Mouse (Mus musculus) spleen, postnatal 14 days (tissue): ENCODE measurements around the gene Calr.

ENCODE experiments used
- DNase-seq, 2 experiments: peaks; one replicate each; pipeline ENCODE4 v3.0.0; 2021 to 2022; ENCODE audit warnings: low spot score in 2 of 2

Gene Calr

DNA sequence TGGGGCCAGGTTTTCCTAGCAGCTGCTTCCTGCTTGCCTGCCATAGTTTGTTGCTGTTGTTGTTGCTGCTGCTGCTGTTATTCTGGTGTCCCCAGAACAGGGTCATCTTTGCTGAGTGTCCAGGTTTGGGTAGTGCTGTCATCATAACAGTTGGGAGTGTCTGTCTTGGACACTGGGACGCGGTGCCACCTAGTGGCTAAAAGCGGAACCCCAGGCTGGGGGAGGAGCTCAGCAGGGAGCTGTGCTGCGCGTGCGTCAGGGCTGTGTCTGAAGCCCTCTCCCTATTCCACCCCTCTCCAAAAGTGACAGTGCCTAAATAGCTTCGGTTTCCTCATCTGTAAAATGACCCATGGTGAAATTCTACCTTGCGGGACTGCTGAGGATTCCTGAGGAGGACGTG lies 31.2 kb downstream of the Calr start:
- DNase-seq: peak; percentile 94 to 98

DNA sequence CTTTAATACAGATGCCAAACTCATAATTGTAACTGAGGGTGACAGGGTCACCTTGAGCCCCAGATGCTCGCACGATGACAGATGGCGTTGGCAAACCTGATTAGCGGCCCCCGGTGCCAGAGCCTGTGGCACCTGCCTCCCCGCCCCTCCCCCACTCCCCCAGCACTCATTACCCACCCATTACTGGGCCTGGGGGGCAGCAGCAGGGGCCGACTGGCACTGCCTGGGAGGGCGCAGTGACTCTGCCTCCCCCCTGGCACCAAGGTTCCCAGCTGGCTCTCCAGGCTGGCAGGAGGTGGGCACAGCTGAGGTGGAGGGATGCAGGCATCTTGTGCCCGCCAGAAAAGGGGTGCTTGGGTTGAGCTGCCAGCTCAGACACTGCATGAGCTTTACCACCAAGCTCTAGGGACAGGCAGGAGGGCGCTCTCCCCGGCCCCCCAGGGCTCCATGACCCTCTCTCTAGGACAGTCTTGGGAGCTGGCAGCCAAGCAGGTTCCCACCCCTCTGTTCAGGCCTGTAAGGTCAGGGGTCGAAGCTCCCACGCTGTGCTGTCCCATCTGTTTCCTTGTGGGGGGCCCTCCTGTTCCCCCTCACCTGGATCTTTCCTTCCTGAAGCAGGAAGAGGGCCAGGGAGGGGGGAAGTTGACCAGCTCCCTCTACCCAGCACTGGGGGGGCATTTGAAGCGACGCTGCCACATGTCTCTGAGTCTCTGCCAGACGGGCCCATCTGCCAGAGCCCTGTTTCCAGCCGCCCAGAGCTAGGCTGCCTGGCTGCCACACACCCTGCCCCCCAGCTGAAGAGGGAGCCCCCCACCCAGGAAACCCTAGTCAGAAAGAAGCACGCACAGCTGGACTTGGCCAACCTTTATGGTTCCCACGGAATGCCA lies 31.9 kb downstream of the Calr start:
- DNase-seq: no peak

DNA sequence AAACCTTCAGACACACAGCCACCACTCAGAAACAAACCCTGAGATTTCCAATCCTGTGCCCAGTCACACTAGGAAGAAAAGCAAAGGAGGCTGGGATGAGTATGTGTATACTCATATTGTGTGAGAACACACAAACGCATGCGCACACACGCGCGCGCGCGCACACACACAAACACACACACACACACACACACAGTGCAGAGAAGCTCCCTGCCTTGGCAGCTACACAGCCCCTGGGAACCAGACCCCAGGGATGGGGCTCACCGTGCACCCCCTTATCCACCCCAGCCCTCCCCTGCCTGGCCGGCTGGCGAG lies 32.5 kb downstream of the Calr start:
- no peak for DNase-seq

DNA sequence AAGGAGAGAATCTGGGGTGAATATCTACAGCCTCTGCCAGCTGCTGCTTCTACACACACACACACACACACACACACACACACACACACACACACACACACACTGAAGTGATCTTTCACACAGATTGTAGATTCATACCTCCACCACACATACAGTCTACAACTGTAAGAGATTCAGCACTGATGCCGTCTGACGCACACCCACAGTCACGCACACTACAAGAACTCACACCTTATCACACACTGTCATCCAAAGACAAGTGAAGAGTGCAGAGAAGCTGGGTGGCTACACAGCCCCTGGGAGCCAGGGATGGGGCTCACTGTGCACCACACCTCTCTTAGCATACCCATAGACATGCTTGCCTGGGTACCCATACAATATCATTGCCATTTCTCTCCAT lies 32.9 kb downstream of the Calr start:
- no peak for DNase-seq

DNA sequence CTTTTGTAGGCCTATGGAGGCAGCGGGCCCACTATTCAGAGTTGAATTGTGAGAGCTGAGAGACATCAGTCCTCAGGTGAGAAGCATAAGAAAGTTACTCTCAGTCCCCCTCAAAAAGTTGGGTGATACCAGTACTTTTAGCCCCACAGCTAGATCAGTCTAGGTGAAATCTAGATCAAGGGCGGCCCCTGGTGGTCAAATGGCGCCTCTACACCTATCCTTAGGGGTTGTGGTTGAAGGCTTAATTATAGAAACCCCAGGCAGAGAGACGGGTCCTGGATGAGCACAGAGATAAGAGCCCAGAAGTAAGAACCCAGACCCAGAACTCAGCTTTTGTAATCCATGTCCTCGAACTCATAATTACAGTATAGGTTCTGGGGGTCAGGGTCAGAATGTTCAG lies 33.7 kb downstream of the Calr start:
- DNase-seq: peak; percentile 72 to 85

DNA sequence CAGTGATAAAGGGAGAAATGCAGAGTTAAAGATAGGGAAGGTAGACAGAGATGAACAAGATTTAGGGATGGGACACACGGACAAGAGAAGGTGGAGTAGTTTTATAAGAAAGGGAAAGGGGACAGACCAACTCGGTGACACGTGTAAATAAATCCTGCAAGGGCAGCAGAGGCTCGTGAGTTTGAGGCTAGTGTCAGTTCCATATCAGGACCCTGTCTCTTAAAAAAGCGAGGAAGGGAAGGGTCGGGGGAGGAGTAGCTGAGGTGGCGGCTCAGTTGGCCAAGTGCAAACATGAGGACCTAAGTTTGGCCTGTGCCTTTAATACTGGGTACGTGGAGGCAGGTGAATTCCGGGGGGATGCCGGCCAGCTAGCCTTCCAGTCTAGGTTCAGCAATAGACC lies 35.4 kb downstream of the Calr start:
- DNase-seq: no peak

DNA sequence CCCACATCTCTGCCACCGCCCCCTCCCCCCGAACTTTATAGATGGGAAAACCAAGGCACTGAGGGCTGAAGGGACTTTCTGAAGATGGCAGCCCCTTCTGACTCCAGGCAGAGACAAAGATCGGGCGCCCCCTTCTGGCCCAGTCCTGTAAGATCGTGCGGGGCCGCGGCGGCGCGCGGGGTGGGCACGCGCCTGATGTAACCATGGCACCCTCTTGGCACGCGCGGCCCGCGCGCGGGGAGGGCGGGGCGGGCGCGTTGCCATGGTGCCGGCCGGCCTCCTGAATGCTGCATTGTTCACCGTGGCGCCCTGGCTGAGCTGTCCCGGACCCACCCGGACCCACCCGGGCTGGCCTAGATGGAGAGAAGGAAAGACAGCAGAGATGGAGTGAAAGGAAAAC lies 35.8 kb downstream of the Calr start:
- DNase-seq: peak; percentile 84 to 92

DNA sequence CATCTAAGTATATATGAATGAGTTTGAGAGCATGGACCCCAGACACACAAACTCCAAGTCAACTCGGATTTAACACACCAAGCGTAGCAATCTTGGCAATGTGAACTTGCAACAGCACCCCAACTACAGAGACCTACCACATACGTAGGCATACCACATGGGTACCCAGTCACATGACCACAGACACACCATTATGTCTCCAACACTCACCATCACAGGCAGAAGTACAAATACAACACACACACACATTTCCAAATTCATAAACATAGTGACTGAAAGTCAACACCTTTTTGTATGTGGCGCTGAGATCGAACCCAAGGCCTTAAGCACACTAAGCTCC lies 36.8 kb downstream of the Calr start:
- no peak for DNase-seq

DNA sequence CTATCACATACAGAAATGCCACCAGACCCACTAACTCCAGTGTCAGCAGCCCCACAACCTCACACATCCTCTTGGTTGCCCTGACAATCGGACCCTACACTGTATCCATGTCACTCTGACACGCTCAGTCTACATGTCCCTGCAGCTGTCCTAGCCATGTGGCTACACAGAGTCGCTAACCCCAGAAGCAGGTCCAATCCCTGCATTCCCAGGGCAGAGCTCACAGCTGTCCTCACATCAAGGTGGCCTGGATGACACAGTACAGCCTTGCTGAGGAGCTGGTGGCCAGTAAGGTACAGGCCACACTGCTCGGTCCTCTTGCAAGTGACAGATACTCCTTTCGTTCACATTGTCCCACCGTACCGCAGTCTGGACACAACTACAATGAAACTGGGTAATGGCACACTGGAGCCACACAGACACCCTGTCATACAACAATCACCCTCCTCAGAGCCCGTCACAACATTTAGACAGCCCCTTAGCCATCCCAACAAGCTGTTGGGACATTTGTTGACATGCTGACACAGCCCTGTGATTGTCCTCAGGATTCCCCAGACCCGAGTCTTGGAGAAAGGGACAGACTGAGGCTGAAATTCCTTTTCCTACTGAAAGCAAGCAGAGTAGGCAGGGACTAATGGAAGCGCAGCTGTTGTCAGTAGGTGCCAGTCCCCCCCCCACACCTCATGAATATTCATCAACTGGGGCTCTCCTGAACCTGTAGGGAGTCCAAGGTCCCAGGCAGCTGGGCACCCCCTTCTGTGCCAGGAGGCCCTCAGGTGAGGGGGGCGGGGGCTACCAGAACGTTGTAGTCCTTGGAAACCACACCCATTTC lies 37.4 kb downstream of the Calr start:
- DNase-seq: no peak

DNA sequence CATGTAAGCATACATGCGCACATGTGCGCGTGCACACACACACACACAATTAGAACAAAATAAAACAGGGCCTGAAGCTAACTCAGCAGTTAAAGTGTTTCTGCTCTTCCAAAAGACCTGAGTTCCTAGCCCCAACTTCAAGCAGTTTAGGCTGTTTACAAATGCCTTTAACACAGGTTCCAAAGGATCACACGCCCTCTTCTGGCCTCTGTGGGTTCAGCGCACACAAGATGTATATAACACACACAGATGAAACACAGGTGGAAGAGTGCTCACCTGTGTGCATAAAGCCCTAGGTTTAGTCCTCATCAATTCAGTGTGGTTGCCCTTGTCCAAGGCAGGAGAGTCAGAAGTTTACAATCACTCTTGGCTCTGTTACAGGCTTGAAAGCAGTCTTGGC lies 40.7 kb downstream of the Calr start:
- DNase-seq: no peak

DNA sequence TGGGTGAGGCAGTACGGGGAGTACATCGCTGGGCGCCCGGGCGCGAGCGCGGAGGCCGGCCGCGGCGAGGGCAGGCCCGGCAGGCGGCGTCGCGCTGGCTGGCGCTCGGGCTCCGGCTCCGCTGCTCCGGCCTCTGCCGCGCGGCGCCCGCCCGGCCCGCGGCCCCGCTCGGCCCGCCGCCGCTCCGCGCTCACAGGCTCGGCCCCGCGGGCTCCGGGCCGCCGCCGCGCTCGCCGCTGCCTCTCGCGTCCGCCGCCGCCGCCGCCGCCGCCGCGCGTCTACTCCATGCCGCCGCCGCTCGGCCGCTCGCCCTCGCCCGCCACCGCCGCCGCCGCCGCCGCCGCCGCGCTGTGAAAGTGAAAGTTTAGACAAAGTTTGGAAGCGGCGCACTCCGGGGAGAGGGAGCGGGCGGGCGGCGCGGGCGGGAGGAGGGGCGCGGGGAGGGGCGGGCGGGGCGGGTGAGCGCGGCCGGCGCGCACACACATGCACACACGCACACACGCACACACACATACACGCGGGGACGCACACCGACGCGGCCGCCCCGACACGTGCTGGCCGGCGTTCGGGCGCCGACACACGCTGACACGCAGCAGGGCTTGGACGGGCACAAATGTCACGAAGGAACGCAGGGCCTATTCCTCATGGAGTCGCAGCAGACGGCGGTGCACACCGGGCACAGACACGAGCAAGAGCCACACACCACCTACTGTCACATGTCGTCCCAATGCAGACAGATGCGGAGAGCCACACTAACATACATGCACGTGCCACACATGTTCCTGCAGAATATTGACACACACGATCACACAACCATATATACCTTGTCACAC lies 46.5 kb downstream of the Calr start, which contains the start of gene Nfix:
TSS of gene Nfix (minus strand) at position 346 of the 833 bp plus-strand sequence.
- peak in 1 of 2 experiments; percentile 62 for DNase-seq

DNA sequence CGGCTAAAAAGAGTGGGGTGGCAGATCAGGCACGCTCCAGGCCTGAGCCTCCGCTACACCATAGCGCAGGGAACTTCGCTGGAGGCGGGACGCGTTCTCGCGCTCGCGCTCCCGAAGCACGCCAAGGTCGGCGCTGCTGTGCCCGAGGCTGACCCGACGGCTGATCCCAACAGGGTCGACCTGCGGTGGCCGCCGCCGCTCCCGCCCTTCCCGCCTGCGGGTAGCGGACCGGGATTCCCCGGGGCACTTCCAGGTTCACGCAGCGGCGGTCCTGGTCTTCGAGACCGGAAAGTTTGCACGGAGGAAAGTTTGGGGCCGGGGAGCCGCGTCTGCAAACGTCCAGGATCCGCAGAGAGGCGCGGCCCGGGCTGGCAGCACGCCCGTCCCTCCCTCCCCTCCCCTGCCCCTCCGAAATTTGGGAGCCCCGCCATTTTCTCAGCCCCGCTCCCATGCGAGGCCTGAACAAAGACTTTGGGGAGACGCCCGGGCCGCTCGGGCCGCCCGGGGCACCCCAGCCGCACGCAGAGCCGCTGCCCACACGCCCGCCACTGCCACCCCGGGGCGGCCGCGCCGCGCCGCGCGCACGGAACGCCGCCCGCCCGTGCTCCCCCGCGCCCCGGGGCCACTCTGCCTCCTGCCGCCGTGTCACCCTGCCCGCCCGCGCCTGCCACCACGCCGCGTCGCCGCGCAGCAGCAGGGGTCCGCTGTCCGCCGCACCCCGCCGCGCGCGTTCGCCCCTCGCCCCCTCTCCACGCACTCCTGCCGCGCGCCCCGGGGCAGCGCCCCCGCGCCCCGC lies 47.4 kb downstream of the Calr start:
- DNase-seq: peak; percentile 40 to 42

DNA sequence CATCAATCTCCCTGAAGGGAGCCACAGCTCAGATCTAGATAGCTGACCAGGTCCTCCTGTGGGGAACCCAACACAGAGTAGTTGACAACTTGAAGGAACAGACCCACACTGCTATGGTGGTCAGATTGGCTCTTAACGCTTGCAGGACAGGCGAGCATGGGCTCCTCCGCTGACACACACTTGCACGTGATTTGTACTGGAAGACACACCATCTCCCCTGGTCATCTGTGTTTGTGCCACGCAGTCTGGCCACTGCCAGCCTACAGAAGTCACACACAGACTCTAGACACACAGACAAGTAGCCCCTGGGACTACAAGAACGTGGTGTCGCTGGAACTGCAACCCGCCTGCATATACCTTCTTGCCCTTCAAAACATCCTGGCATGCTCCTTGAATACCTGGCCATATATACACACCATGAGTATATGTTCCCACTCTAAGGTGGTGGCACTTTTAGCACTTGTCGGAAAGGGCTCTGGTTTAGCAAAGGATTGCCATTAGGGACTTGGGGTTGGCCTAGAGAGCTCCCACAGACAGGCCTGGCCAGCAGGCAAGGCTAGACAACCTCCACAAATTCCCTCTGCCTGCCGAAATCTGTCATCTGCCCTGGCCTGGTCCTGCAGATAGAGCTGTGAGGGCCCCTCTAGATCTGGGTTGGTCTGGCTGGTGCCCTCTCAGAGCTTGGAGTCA lies 48.1 kb downstream of the Calr start:
- no peak for DNase-seq

DNA sequence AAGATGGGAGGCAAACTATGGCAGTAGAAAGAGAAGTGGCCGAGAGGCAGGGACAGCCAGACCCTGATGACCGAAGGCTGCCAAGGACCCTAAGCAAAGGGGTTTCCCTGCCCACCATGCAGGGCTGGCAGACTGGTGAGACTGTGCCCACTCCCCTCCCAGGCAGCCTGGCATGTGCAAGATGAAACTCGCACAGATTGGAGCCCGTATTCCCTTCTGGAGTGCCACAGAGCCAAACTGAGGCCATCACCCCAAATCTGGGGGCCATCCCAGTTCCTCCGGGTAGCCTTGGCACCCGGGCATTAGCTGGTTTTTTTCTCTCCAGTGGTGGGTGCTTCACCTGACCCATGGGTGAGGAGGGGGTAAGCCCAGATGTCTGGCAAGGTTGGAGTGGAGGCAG lies 48.8 kb downstream of the Calr start:
- DNase-seq: no peak

DNA sequence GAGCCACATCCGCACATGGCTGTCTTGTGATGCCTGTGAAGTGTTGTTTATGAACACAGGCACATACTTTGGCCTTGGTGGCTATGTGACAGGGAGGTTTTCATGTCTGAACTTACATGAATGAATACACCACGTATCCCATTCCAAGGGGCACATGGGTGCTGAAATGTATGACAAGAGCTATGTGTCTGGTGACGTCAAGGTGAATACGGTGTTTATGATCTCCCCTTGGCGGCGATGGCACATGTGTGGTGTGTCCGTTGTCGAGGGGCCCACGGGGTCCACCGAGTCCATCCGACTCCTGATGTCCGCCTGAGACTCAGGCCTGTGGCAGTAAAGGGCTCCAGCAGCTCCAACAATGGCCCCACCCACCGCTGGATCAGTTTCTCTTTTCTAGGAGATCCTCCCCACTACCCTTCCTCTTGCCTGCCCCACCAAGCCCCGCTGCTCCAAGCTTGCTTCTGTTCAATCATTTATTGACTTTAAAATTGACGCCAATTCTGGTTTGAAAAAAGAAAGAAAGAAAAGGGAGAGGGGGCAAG lies 49.4 kb downstream of the Calr start:
- DNase-seq: no peak

DNA sequence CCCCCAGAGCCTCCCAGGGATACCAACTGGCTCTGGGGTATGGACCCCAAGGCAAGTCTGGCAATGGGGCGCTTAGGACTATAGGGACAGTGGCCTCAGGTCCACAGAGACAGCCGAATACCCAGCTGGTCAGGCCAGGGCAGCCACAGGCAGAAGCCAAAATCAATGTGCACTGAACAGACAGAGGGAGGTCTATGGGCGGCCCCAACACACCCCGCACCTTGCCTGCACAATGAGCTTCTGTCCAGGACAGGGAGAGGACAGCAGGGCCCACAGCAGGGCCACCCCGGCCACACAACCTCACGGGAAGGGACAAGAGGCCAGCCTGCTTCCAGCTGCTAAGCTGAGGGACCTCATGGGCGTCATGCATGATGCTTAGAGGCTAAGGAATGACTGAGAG lies 52.2 kb downstream of the Calr start:
- no peak for DNase-seq

DNA sequence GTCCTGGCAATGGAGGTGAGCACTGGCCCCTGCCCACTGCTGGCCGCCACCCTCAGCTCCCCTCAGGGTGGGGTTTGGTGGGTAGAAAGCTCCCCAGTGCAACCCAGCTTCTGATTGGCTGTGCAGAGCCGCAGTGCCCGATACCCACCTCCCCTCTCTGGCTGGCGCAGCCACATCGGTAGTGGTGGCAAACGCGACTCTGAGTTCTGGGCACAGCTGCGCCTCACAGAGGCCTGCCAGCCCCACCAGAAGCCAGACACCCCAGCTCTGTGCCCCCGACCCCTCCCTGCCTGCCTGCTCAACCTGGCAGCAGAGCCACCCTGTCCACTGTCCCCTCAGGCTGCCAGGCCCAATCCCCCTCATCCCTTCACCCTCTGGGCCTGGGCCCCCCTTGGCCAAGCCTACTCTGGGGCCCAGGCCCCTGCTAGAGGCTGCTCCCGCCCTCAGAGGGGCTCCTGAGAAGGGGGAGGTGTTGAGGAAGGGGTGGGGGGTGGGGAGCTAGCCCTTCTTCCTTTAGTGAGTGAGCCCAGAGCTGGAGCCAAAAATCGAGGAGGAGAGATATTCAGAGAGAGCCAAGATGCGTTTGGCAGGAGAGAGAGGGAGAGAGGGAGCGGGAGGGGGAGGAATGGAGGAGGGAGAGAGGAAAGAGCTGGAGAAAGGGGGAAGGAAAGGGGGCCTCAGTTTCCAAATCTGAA lies 52.8 kb downstream of the Calr start:
- DNase-seq: no peak

DNA sequence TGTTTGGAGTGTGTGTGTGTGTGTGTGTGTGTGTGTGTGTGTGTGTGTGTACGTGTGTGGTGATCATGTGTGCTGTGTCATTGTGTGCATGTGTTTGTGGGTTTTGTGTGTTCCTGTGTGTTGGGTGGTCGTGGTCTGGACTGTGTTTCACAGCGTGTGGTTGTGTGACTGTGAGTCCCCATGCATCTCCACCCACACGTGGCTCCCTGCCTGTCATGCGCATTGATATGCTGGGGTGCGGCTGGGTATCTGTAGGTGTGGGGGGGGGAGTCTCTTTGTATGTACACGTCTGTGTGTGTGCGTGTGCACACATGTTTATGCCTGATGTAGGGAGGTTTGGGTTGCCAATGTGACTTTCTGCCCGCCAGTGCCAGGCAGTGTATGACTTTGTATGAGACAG lies 53.6 kb downstream of the Calr start:
- DNase-seq: no peak

DNA sequence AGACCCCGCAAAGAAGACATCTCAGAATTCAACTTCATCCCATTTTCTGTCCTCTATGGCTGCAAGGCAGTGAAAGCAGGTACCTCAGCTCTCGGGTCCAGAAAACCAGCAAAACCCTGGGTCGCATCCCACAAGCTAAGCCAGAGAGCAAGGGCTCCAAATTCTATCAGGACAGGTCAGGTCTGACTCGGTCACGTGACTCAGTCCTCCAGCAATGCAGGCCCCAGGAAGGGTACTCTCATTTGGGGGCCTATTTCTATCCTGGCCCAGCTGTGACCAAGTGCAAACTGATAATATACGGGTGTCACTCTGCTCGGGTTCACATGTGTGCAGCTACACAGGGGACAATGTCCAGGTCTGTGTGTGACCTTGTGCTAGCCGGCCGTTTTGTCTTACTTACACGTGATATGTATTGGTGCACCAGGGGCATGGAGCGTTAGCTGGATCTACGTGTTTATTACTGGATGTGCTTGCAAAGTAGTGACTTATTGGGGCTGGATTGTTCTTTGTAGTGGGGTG lies 54.2 kb downstream of the Calr start:
- DNase-seq: no peak
